Mouse (Mus musculus) cerebellum, postnatal 25 days (tissue): ENCODE measurements around the gene Tmem144.
A peak's percentile ranks its signal among the peaks of the same experiment; 100 is the strongest.

ENCODE experiments used
- DNase-seq, 2 experiments: peaks; one replicate each; pipeline ENCODE4 v3.0.0; 2021; ENCODE audit warnings: mixed read lengths in 2 of 2

The Tmem144 gene

GRCm38 (mm10) chr3:79852654-79853166 is at the start of gene Tmem144:
Gene Tmem144, minus strand, starts transcription at chr3:79852773.
- DNase-seq, result no peak

GRCm38 (mm10) chr3:79901734-79902133 is 49.2 kb upstream of the Tmem144 start:
- DNase-seq, result no peak

GRCm38 (mm10) chr3:79901321-79901720 is 48.7 kb upstream of the Tmem144 start:
- DNase-seq, result no peak

GRCm38 (mm10) chr3:79900502-79900901 is 47.9 kb upstream of the Tmem144 start:
- no peak for DNase-seq

GRCm38 (mm10) chr3:79899906-79900305 is 47.3 kb upstream of the Tmem144 start:
- DNase-seq, result no peak

- no peak for DNase-seq
Measured at GRCm38 (mm10) chr3:79898514-79898913, 45.9 kb upstream of the Tmem144 start.

- DNase-seq, result no peak
Measured at GRCm38 (mm10) chr3:79897534-79898370, 45.2 kb upstream of the Tmem144 start.

- DNase-seq, result no peak
Measured at GRCm38 (mm10) chr3:79887966-79888365, 35.4 kb upstream of the Tmem144 start.

- no peak for DNase-seq
Measured at GRCm38 (mm10) chr3:79887161-79887855, 34.7 kb upstream of the Tmem144 start.

- peak in 1 of 2 experiments; percentile 21 for DNase-seq
Measured at GRCm38 (mm10) chr3:79886357-79887091, 34.0 kb upstream of the Tmem144 start.

GRCm38 (mm10) chr3:79885686-79886356 is 33.2 kb upstream of the Tmem144 start:
- DNase-seq, result no peak

- peak in 1 of 2 experiments; percentile 51 for DNase-seq
Measured at GRCm38 (mm10) chr3:79884761-79885189, 32.2 kb upstream of the Tmem144 start.

- no peak for DNase-seq
Measured at GRCm38 (mm10) chr3:79884305-79884704, 31.7 kb upstream of the Tmem144 start, which contains the start of gene Fam198b. Gene Fam198b, plus strand, starts transcription at chr3:79884533.

- peak; percentile 51 to 76 for DNase-seq
Measured at GRCm38 (mm10) chr3:79883092-79883491, 30.5 kb upstream of the Tmem144 start.

- no peak for DNase-seq
Measured at GRCm38 (mm10) chr3:79881645-79882044, 29.1 kb upstream of the Tmem144 start.

- DNase-seq, result no peak
Measured at GRCm38 (mm10) chr3:79879246-79879645, 26.7 kb upstream of the Tmem144 start.

GRCm38 (mm10) chr3:79878350-79878749 is 25.8 kb upstream of the Tmem144 start:
- no peak for DNase-seq

GRCm38 (mm10) chr3:79875471-79875870 is 22.9 kb upstream of the Tmem144 start:
- DNase-seq, result no peak

- DNase-seq, result no peak
Measured at GRCm38 (mm10) chr3:79867121-79867709, 14.6 kb upstream of the Tmem144 start.

- no peak for DNase-seq
Measured at GRCm38 (mm10) chr3:79866526-79866925, 14.0 kb upstream of the Tmem144 start.

- DNase-seq, result peak; percentile 34 to 64
Measured at GRCm38 (mm10) chr3:79866089-79866488, 13.5 kb upstream of the Tmem144 start.

- no peak for DNase-seq
Measured at GRCm38 (mm10) chr3:79864824-79865223, 12.3 kb upstream of the Tmem144 start.
